Mouse (Mus musculus) liver, adult 10 weeks (tissue): Measurements from ENCODE around the gene Gm1043. TPM values are rescaled to one million over a fixed set of nuclear protein-coding genes. Genes with fewer than 3 reads are reported as not detected.

Source experiments
- polyA plus RNA-seq: library from polyadenylated mRNA; stranded (reverse); fragments of 350-450 nt; fragmentation: Illumina TruSeq; extraction: RNeasy Lipid Tissue Mini Kit (QIAGEN cat#74804); gene quantifications from one replicate; pipeline ENCODE4 v1.2.3, GENCODE M21; 2014; ENCODE audit warnings: low read depth, low replicate concordance

Gm1043 gene
- polyA plus RNA-seq = not detected

DNA sequence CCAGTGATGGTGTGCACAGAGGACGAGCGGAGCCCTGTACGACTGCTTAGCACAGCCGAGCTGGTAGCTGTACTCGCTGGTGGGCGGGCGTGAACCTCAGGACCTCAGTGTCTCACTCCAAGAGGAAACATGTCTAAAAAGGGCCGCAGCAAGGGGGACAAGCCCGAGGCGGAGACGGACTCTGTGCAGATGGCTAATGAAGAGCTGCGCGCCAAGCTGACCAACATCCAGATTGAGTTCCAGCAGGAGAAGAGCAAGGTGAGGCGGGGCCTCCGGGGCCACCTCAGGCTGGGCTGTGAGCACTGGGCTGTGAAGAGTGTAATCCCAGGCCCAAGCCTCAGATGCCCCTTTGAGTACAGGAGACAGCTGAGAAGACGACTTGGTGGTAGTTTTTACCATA is at the start of gene Gm1043:
Gene Gm1043, plus strand, starts transcription at position 130 of the 400 bp plus-strand sequence.

DNA sequence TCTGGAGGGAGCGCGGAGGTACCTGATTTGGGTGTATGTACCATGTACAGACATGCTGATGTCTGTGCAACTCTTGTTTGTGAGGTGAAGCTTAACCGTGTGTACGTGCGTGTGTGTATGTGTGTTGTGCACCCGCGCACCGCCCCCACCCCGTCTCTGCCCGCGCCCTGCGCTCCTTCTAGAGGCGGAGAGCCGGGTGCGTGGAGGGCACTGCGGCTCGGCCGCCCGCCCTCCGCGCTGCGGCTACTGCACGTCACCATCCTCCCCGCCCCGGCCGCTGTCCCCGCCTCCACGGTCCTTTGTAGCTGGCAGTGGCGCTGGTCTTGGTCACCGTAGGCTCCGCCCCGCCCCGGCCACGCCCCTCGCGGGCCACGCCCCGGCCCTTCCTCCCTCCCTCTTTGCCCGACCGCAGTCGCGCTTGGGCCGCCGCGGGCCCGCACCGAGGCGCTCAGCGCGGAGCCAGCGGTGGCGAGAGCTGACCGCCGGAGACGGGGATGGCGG is 156.5 kb downstream of the Gm1043 start, which contains the start of gene Crmp1:
Gene Crmp1, plus strand, starts transcription at position 290 of the 501 bp plus-strand sequence.

Other genes with a start within 250 kb of the Gm1043 start
- not detected for gene Ppp2r2c, start 216.9 kb upstream of the Gm1043 start, polyA plus RNA-seq
- gene Wfs1, start 96.2 kb upstream of the Gm1043 start, polyA plus RNA-seq = 0.66 TPM
- not detected for gene Crmp1, start 156.6 kb downstream of the Gm1043 start, polyA plus RNA-seq